Mouse (Mus musculus) ES-Bruce4 (cell line): Measurements from ENCODE around the gene Gm21188. TPM values are rescaled to one million over a fixed set of nuclear protein-coding genes. Genes with fewer than 3 reads are reported as not detected.
"Not testable (repeated sequence)": the region's sequence is repeated elsewhere in the genome, so short reads cannot be mapped to it uniquely, and the experiment has no call there.

Experiments
- H3K27ac ChIP-seq: 2 replicates; pipeline ENCODE4 v1.5.1; 2012; ENCODE audit warnings: low read length, inconsistent platforms; ENCODE audit not compliant: insufficient read depth
- H3K27me3 ChIP-seq: 2 replicates; pipeline ENCODE4 v1.6.1; 2012; ENCODE audit warnings: mild to moderate bottlenecking, low read length, inconsistent platforms; ENCODE audit not compliant: control insufficient read depth, poor library complexity, insufficient read depth, severe bottlenecking
- H3K36me3 ChIP-seq: 2 replicates; pipeline ENCODE4 v1.6.1; 2012; ENCODE audit warnings: inconsistent platforms, mild to moderate bottlenecking, low read length, moderate library complexity; ENCODE audit not compliant: control insufficient read depth, poor library complexity, insufficient read depth, severe bottlenecking
- H3K4me1 ChIP-seq: one replicate; pipeline ENCODE4 v1.8.1; 2011; ENCODE audit warnings: low read length; ENCODE audit not compliant: control insufficient read depth, insufficient read depth
- H3K4me3 ChIP-seq: 2 replicates; pipeline ENCODE4 v1.5.1; 2011; ENCODE audit warnings: low read depth, mild to moderate bottlenecking, low read length
- H3K9ac ChIP-seq: 2 replicates; pipeline ENCODE4 v1.6.1; 2012; ENCODE audit warnings: low read depth, mild to moderate bottlenecking, inconsistent platforms; ENCODE audit not compliant: poor library complexity, severe bottlenecking
- H3K9me3 ChIP-seq: replicated peaks from 2 replicates; pipeline ENCODE4 v1.6.1; 2012; ENCODE audit warnings: mild to moderate bottlenecking, low read length, inconsistent platforms; ENCODE audit not compliant: control insufficient read depth, poor library complexity, insufficient read depth, severe bottlenecking
- polyA plus RNA-seq: library from polyadenylated mRNA; stranded (reverse); fragments of >200 nt; gene quantifications from 2 replicates; pipeline ENCODE4 v1.2.4, GENCODE M21; 2011; ENCODE audit warnings: low read depth; ENCODE audit not compliant: missing spikeins, insufficient read depth, insufficient read length

Gene Gm21188
- polyA plus RNA-seq, 1 experiment = not detected

DNA sequence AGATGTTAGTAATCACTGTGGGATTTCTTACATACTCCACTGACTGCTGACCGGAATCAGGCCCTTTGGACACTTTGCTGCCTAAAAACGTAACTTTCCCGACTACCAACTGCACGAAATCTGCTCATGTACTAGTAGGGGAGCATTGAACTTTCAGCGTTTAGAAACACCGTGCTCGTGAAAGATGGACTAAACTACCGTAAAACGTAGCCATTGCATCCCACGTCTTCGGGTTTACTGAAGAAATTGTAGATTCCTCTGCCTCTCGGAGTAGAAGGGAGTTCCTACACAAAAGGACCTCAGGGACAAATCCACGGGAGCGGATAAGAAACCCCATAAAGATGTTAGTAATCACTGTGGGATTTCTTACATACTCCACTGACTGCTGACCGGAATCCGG is 20.3 kb downstream of the Gm21188 start:
- H3K36me3 ChIP-seq, H3K9me3 ChIP-seq, H3K27me3 ChIP-seq: not testable (repeated sequence)

DNA sequence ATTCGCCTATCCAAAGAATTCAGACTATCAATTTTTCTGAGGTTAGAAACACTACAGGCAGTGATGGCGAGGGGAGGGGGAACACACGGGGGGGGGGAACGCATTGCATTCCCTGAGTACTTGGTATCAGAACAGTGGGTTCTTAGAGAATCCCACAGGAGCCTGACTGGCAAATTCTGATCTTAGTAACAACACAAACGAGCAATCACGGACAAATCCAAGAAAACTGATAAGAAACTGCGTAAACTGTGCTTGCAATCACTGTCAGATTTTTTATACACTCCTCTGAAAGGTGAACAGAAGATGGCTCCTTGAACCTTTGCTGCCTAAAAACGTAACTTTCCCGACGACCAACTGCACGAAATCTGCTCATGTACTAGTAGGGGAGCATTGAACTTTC is 24.6 kb downstream of the Gm21188 start:
- not testable (repeated sequence) for H3K4me3 ChIP-seq, H3K9me3 ChIP-seq, H3K9ac ChIP-seq, H3K27ac ChIP-seq, H3K36me3 ChIP-seq, H3K27me3 ChIP-seq, H3K4me1 ChIP-seq

More for the DNA sequence above, 20.3 kb downstream of the Gm21188 start:
- not testable (repeated sequence) for H3K4me3 ChIP-seq, H3K27ac ChIP-seq, H3K9ac ChIP-seq, H3K4me1 ChIP-seq

DNA sequence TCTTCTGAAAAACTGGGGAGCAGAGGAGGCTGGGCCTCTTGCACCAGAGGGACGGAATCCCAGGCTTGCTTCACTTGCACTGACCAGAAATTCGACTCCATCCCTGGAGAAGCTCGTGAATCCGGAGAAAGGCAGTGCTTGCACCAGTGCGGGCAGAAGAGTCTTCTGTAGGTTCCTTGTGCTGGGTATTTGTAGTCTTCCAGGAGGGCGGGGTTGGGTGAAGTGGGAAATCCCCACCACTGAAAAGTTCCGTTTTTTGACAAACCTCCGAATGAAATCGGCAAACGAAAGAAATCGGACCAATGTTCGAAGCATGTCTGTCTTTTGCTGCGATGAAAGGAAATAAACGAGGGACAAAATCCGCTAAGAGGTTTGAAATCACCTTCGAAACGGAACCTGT is 25.1 kb downstream of the Gm21188 start, which contains the start of gene Gm36079:
Gene Gm36079, minus strand, starts transcription at position 101 of the 400 bp plus-strand sequence.
- H3K4me1 ChIP-seq, H3K27ac ChIP-seq, H3K9me3 ChIP-seq, H3K36me3 ChIP-seq, H3K9ac ChIP-seq, H3K27me3 ChIP-seq, H3K4me3 ChIP-seq: not testable (repeated sequence)

DNA sequence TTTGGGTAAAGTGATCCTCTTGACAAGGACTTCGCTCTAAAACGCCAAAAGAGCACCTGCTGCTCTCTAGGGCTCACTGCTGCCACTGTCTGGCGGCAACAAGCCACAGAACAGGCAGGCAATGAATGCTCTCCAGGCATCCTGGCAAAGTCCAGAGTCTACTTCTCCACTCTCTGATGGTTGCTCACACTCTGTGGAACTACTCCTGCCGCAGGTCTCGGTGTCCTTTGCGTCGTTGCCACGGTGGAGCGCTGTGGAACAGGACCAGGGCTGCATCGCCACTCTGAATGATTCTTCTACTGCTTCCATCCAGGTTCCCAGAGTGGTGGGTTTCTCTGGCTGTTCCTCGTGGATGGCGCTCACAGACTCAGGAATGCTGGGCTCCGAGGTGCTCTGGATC is 25.6 kb downstream of the Gm21188 start:
- not testable (repeated sequence) for H3K27me3 ChIP-seq, H3K27ac ChIP-seq, H3K9me3 ChIP-seq, H3K36me3 ChIP-seq, H3K9ac ChIP-seq, H3K4me3 ChIP-seq, H3K4me1 ChIP-seq

DNA sequence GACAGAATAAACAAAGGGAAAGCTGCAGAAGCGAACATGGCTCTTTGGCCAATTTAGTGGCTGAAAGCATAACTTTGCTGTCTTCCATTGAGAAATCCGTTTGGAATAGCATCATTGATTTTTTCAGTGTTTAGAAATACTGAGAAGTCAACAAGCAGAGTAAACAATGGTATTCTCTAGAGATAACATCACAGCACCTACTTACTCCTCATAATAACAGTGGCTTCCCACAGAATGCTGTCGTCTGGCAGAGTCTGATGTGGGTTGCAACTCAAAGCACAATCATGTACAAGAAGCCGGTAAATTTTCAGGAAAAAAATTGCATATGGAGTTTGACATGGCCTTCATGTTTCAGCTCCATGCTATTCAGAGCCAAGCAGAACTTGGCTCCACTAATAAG is 26.4 kb downstream of the Gm21188 start:
- not testable (repeated sequence) for H3K9me3 ChIP-seq, H3K36me3 ChIP-seq, H3K4me3 ChIP-seq, H3K27me3 ChIP-seq, H3K27ac ChIP-seq, H3K4me1 ChIP-seq, H3K9ac ChIP-seq

DNA sequence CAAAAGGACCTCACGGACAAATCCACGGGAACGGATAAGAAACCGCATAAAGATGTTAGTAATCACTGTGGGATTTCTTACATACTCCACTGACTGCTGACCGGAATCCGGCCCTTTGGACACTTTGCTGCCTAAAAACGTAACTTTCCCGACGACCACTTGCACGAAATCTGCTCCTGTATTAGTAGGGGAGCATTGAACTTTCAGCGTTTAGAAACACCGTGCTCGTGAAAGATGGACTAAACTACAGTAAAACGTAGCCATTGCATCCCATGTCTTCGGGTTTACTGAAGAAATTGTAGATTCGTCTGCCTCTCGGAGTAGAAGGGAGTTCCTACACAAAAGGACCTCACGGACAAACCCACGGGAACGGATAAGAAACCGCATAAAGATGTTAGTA is 27.0 kb downstream of the Gm21188 start:
- not testable (repeated sequence) for H3K36me3 ChIP-seq, H3K27me3 ChIP-seq, H3K9me3 ChIP-seq, H3K9ac ChIP-seq, H3K4me3 ChIP-seq, H3K4me1 ChIP-seq, H3K27ac ChIP-seq

DNA sequence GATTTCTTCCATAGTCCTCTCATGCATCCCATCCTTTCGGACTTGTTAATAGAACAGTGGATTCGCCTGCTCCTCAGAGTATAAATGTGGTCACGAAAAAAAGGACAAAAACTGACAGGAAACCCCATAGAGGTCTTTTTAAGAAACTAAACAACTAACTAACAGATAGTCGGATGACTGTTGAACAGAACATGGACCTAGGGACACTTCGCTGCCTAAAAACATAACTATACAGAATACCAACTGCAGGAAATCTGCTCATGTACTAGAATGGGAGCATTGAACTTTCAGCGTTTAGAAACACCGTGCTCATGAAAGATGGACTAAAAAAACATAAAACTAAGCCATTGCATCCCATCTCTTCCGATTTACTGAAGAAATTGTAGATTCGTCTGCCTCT is 27.4 kb downstream of the Gm21188 start:
- not testable (repeated sequence) for H3K4me3 ChIP-seq, H3K27ac ChIP-seq, H3K9ac ChIP-seq, H3K27me3 ChIP-seq, H3K36me3 ChIP-seq, H3K9me3 ChIP-seq, H3K4me1 ChIP-seq

DNA sequence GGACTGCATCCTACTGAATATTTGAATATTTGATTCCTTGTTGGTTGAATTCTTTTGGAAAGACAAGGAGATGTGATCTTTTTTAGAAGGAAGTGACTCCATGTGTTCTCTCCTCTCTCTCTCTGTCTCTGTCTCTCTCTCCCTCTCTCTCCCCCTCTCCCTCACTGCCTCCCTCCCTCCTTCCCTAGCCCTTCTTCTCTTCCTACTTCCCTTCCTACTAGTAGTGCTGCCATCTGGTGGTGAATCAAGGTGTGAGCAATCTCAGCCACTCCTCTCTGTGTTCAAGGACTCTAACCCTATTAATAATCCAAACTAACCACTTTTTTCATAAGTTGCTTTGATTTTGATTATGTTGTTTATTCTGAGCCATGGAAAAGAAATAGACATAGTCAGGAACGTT is 30.5 kb downstream of the Gm21188 start:
- H3K4me3 ChIP-seq, H3K27ac ChIP-seq, H3K27me3 ChIP-seq, H3K4me1 ChIP-seq, H3K36me3 ChIP-seq, H3K9ac ChIP-seq, H3K9me3 ChIP-seq: not testable (repeated sequence)

DNA sequence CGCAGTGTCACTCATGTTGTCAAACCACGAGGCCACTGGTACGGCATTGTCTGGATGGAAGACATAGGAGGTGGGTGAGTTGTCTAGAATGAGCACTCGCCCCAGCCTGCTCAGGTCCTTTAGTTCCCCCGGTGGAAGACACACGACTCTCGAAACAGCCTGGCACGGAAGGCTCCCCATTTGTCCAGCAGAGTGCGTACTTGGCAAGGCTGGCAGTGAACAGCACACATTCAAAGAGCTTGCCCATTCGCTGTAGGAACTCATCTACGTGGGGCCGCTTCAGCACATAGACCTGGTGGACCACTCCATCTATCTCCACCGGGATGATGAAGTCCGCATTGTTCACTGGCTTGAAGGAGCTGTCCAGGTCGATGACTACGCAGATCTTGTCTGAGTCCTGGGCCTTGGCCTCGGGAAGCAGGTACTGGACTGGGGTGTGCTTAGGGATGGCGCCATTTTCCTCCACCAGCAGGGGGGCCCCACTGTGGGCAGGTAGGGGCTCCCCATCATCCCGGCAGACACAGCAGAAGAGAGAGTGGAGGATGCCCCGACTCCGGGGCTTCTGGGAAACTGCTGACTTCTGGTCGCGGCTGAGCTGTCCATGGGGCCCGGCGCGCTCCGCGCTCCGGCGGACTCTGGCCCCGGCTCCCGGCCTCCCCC is 36.5 kb downstream of the Gm21188 start:
- not testable (repeated sequence) for H3K27ac ChIP-seq, H3K4me1 ChIP-seq, H3K9me3 ChIP-seq, H3K36me3 ChIP-seq, H3K27me3 ChIP-seq, H3K4me3 ChIP-seq, H3K9ac ChIP-seq

DNA sequence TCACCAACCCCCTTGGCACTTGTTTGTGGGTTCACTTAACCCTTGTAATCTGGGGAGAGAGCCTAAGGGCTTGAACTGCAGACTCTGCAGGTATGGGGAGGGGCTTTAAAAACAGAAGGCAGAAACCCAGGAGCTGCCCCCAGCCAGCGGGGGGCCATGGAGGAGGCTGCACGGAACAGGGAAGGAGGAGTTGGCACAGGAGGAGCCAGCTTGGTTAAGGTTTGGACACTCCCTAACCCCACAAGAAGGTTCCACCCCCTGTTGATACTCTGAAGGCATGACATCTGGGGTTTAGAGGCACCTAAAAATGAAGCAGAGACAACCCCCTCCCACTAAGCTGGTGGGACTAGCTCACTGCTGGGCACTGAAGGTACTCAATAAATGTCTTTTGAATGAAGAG is 38.0 kb downstream of the Gm21188 start:
- H3K27ac ChIP-seq, H3K9ac ChIP-seq, H3K4me1 ChIP-seq, H3K27me3 ChIP-seq, H3K36me3 ChIP-seq, H3K4me3 ChIP-seq, H3K9me3 ChIP-seq: not testable (repeated sequence)
